Mouse (Mus musculus) embryonic facial prominence, embryonic 11.5 days (tissue): Measurements from ENCODE around the gene Mis12. TPM values are rescaled to one million over a fixed set of nuclear protein-coding genes. Genes with fewer than 3 reads are reported as not detected.

Experiments
- ATAC-seq: fragments of 200-750 bp; cut with Nextera tagmentation; replicated peaks from 2 replicates; pipeline ENCODE4 v1.8.0; 2017; ENCODE audit warnings: low read depth; ENCODE audit not compliant: insufficient number of reproducible peaks, low FRiP score, low TSS enrichment
- DNase-seq: peaks from one replicate; pipeline ENCODE4 v3.0.0-alpha.2; 2015; ENCODE audit warnings: low spot score
- H3K27ac ChIP-seq: fragments of 300-500 bp; sonication (generic); replicated peaks from 2 replicates; pipeline ENCODE4 v1.5.1; 2014; ENCODE audit warnings: mild to moderate bottlenecking, low read depth, low read length, control low read depth
- H3K27me3 ChIP-seq: fragments of 300-500 bp; sonication (generic); 2 replicates; pipeline ENCODE4 v1.6.1; 2014; ENCODE audit warnings: mild to moderate bottlenecking, low read length, moderate library complexity, mixed read lengths; ENCODE audit not compliant: control insufficient read depth, insufficient read depth
- H3K36me3 ChIP-seq: fragments of 300-500 bp; sonication (generic); replicated peaks from 2 replicates; pipeline ENCODE4 v1.6.1; 2014; ENCODE audit warnings: low read depth, mild to moderate bottlenecking, low read length, moderate library complexity, mixed read lengths; ENCODE audit not compliant: control insufficient read depth, insufficient read depth
- H3K4me1 ChIP-seq: fragments of 300-500 bp; sonication (generic); 2 replicates; pipeline ENCODE4 v1.6.1; 2014; ENCODE audit warnings: low read length, mixed read lengths; ENCODE audit not compliant: control insufficient read depth, insufficient read depth
- H3K4me2 ChIP-seq: fragments of 300-500 bp; sonication (generic); 2 replicates; pipeline ENCODE4 v1.6.1; 2014; ENCODE audit warnings: low read depth, mild to moderate bottlenecking, control low read depth, low read length, moderate library complexity
- H3K4me3 ChIP-seq: fragments of 300-500 bp; sonication (generic); 2 replicates; pipeline ENCODE4 v1.5.1; 2014; ENCODE audit warnings: low read depth, low read length, control low read depth
- H3K9ac ChIP-seq: fragments of 300-500 bp; sonication (generic); replicated peaks from 2 replicates; pipeline ENCODE4 v1.6.1; 2014; ENCODE audit warnings: mild to moderate bottlenecking, control low read depth, low read length
- H3K9me3 ChIP-seq: fragments of 300-500 bp; sonication (generic); replicated peaks from 2 replicates; pipeline ENCODE4 v1.6.1; 2016; ENCODE audit warnings: mild to moderate bottlenecking, low read length, inconsistent platforms, mixed read lengths; ENCODE audit not compliant: control insufficient read depth
- WGBS: fragments of 180-500 bp; shearing (Covaris S2); extraction: QIAGEN DNeasy Blood & Tissue Kit; methylation state at CpG from one replicate; pipeline ENCODE4 v1.1.7; 2014; 5-methylcytosine and 5-hydroxymethylcytosine counted together
- polyA plus RNA-seq: library from polyadenylated mRNA; unstranded; fragments of >200 nt; fragmentation: Nextera tagmentation; extraction: Ambion mirVana; gene quantifications from 2 replicates; pipeline ENCODE4 v1.2.1, GENCODE M21; 2014

Mis12 gene
- polyA plus RNA-seq = 58.8 and 64.9 TPM in 2 replicates

DNA sequence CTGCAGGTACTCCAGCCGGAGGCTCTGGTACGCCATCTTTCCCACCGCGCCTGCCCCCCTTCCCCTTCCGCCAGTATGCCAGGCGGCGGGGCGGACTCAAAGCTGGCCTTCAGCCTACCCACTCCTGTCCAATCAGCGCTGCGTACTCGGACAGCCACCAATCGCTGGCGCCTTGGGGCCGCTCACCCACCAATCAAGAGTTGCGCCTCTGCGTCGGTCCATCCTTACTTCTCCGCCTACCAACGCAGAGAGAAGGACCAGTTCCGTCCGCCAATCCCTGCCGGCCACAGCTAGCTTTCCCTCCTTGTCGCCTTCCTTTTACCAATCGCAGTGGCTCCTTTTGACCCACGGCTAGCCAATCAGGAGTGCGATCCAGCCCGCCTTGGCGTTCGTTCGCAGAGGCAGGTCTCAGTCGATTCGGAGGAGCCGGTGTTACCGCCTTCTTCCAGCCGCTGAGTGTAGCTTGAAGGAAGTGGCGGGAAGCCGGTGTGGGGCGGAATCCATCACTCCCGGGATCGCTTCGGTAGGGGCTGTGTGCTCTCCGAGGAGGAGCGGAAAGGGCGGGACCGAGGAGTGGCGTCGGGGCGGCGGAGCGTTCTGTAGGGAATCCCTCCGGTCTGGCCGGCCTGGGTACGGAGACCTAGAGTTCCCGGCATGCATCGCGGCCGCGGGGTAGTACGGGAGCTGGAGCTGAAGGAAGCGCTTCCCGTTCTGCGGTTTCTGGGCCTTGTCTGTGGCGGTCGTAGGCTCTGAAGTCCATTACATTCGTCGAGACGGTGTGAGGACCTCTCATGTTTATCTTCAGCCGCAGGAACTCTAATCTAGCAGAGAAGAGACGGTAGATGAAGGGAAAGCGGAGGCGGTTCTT lies at the start of gene Mis12, which contains the start of gene Derl2:
Mis12 (plus strand) TSS at position 411 of the 868 bp plus-strand sequence.
Derl2 (minus strand) TSS at position 641 of the 868 bp plus-strand sequence.
- Histone ChIP-seq H3K4me3 (peak within 1 kb of the TSS; percentile 87), H3K4me2 (peak within 1 kb of the TSS; percentile 57), H3K36me3 (no peaks in the 10 kb centered on the region), H3K9me3 (no peaks in the 10 kb centered on the region), H3K27me3 (no peaks in the 10 kb centered on the region), H3K4me1 (no peaks in the 10 kb centered on the region), H3K9ac (peak within 1 kb of the TSS; percentile 91), H3K27ac (peak within 1 kb of the TSS; percentile 80)
- WGBS = under 1% methylated on average over 68 of the region's 71 CpGs
- ATAC-seq (peak; percentile 100), DNase-seq (peak; percentile 98)

DNA sequence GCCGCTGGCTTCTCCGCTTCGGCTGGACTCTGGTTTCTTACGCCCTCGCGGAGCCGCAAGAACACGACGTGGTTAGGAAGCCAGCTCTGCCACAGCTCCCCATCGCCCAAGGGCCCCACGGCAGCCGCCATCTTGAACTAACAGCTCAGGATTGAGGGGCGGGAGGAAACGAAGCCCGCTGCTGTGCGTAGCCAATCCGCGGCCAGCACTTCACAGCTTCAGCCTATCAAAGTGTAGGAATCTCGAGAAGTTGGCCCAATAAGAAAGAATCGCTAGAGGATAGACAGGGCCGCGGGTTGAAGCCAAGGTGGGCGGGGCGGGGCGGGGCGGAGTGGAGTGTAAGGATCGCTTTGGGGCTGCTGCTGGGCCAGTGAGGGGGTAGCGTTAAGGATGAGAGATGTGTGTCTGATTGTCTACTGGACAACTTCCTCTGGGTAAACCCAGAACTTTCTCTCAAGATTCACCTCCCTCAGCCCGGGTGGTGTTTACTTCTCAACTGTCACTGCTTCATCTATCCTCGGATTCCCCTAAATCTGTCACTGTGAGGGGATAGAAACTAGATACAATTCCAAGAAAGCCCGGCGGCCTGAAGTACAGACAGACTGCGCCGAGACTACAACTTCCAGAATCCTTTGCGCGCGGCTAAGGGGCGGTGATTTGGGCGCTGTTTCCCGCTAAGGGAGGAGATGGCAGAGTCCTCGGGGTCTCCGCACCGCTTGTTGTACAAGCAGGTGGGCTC lies 49.4 kb upstream of the Mis12 start, which contains the start of the genes Nup88 and Rpain:
Nup88 (minus strand) TSS at position 153 of the 739 bp plus-strand sequence.
Rpain (plus strand) TSS at position 393 of the 739 bp plus-strand sequence.
- Histone ChIP-seq H3K36me3 (0 out of 2 replicates have a peak, but pooled peaks cover 2% of the 10 kb centered on the region), H3K4me2 (peak within 1 kb of the TSS; percentile 66), H3K4me3 (peak within 1 kb of the TSS; percentile 93), H3K9ac (peak within 1 kb of the TSS; percentile 96), H3K4me1 (no peaks in the 10 kb centered on the region), H3K9me3 (no peaks in the 10 kb centered on the region), H3K27me3 (no peaks in the 10 kb centered on the region), H3K27ac (peak within 1 kb of the TSS; percentile 68; the same call in 1 of the 2 replicates)
- peak; percentile 97 for DNase-seq
- ATAC-seq = peak; percentile 98
- under 1% methylated on average over 43 of the region's 43 CpGs for WGBS

DNA sequence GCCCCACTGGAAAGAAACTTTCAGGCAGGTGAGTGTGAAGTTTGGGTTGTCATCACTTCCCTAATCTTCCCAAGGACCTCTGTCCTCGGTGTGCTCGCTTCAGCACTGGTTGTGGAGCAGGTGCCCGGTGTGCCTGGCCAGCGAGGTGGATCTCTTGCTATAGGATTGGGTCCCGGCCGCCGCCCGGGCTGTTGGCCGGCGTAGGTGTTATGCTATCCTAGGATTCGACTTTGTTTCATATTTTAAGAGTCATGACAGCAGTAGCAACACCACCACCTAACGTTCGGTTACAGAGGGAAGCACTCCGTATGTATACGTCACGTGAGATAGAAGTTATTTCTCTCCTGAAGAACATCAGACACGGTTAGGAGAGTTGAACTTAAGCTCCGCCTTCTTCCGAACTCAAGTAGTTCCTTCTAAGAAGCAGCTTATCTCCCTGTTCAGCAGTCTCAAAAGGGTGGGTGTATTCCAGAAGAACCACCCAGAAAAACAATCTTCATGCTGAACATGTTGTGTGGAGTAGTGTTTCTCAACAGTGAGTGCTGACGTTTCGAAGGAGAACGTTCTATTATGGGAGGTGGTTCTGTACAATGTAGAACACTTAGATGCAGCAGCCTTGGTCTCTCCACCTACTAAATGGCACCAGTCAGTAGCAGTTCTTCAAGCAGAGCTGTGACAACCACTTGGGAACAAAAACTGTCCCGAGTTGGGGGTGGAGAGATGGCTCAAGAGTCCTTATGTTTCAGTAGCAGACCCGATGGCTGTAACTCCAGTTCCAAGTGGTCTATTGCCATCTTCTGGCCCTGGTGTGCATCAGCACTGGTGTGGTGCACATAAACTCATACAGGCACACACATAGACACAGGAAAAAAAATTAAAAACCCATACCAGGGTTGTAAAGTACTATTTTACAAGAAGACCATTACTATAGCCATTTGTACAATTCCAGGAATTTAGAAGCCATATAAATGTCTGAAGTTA lies 48.6 kb upstream of the Mis12 start:
- Histone ChIP-seq H3K27me3 (no peaks in the 10 kb centered on the region), H3K27ac (no peak overlapping the region), H3K4me2 (peak overlapping the region; percentile 66), H3K4me3 (peak overlapping the region; percentile 93), H3K9me3 (no peaks in the 10 kb centered on the region), H3K36me3 (0 out of 2 replicates have a peak, but pooled peaks cover 2% of the 10 kb centered on the region), H3K9ac (peak overlapping the region; percentile 64), H3K4me1 (no peaks in the 10 kb centered on the region)
- 18% methylated on average over 24 of the region's 24 CpGs for whole genome bisulfite sequencing
- ATAC-seq (peak; percentile 51), DNase-seq (peak; percentile 13)

DNA sequence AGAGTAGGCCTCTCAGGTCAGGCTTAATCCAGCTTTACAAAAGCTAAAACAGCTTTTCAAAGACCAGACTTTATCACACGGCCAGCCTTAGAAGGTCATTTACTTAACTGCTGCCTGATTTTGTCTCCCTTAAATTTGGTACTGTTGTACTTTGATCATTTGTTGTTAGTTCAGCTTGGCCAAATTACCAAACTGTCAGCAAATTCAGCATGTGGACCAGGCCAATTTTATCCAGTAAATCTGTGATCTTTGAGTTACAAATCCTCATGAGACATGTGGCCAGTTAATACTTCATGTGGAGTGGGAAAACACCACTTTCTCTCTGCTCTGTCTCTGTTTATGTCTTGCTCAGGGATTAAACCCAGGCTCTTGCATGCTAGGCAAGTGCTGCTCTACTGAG lies 46.8 kb upstream of the Mis12 start:
- ATAC-seq (no peak), DNase-seq (no peak)
- Histone ChIP-seq H3K4me2 (no peak overlapping the region), H3K27me3 (no peaks in the 10 kb centered on the region), H3K36me3 (peaks cover 6% of the 10 kb centered on the region), H3K27ac (no peak overlapping the region), H3K4me3 (no peak overlapping the region), H3K9ac (no peak overlapping the region), H3K4me1 (no peaks in the 10 kb centered on the region), H3K9me3 (no peaks in the 10 kb centered on the region)
- 59% methylated on average over 1 of the region's 1 CpGs for WGBS

DNA sequence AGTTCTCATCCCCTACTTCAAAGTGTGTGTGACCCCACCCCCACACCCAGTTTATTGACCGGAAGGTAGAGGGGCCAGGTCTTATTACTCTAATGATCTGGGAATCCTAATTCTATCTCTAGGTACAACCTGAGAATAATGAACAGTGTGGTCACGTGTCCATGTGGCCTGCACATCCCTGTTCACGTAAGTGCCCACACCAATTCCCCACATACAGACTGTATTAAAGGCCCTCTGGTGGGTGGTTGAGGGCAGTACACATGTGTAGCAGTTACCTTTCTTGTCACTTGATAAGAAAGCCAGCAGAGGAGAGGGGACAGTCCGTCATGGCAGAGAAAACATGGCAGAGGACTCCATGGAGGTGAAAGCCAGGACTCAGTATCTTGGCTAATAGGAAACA lies 45.5 kb upstream of the Mis12 start:
- Histone ChIP-seq H3K4me3 (no peak overlapping the region), H3K36me3 (peaks cover 8% of the 10 kb centered on the region), H3K9me3 (no peaks in the 10 kb centered on the region), H3K4me2 (no peak overlapping the region), H3K27ac (no peak overlapping the region), H3K27me3 (no peaks in the 10 kb centered on the region), H3K4me1 (no peaks in the 10 kb centered on the region), H3K9ac (no peak overlapping the region)
- no peak for ATAC-seq
- 75% methylated on average over 4 of the region's 4 CpGs for whole genome bisulfite sequencing
- DNase-seq = peak; percentile 38

DNA sequence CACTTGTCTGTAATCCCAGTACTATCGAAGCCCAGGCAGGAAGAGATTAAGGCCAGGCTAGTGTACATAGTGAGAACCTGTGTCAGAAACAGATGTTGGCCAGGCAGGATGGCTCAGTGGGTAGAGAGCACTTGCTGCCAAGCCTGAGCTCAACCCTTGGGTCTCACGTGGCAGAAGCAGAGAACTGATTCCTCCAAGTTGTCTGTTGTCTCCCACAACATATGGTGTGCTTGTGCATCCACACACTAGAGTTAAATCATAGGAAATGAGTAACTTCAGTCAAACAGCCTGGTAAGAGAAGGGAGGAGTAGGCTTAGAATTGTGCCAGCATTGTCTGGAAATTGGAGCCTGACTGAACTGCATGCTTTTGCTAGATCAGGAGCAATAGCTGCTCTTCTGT lies 44.2 kb upstream of the Mis12 start:
- Histone ChIP-seq H3K27ac (no peak overlapping the region), H3K9me3 (no peaks in the 10 kb centered on the region), H3K27me3 (no peaks in the 10 kb centered on the region), H3K9ac (no peak overlapping the region), H3K4me1 (no peaks in the 10 kb centered on the region), H3K4me2 (no peak overlapping the region), H3K4me3 (no peak overlapping the region), H3K36me3 (peaks cover 17% of the 10 kb centered on the region)
- 73% methylated on average over 2 of the region's 2 CpGs for WGBS
- ATAC-seq (no peak), DNase-seq (no peak)

DNA sequence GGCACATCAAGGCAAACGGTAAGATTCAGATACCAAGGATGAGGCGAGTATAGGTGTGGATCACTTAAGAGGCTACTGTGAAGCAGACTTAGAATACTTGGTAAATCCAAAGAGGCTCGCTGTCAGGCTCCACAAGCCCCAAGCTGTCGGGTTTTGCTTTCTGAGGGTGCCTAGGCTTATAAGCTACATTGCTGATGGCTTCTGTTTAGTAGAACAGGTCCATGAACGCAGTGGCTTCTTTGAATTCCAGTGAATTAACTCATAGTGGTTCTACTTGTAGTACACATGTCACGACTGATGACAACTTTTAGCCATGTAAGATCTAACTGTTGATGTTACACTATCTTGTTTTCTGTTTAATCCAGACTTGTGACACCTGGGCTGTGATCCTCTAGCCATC lies 42.1 kb upstream of the Mis12 start:
- no peak for ATAC-seq
- Histone ChIP-seq H3K4me2 (no peak overlapping the region), H3K27ac (no peak overlapping the region), H3K4me3 (no peak overlapping the region), H3K27me3 (no peaks in the 10 kb centered on the region), H3K9me3 (no peaks in the 10 kb centered on the region), H3K36me3 (peaks cover 19% of the 10 kb centered on the region), H3K9ac (no peak overlapping the region), H3K4me1 (peaks cover 2% of the 10 kb centered on the region; the same call in 1 of the 2 replicates)
- WGBS = 91% methylated on average over 6 of the region's 6 CpGs
- DNase-seq = no peak
